ENCODE assay signal across 18 mouse cellular contexts in genomic region chr9:7070846-7071245, GRCm38 (mm10).
DNase-seq lines count a peak whose midpoint lies in the region; ATAC-seq lines count a peak whose summit lies in the region.
"Had no signal": no experiment of that assay in that cellular context is flagged by ENCODE, and none has a peak within 500 bp of the region (broad histone marks: within the 10 kb centered on the region; RNA-seq: fewer than 3 reads in every experiment).

No protein-coding gene starts in this region.

- peaks cover 28% of the 10 kb centered on the region for H3K36me3 ChIP-seq in midbrain, embryonic 14.5 days (ENCODE audit: control insufficient read depth, insufficient read depth, low read length)
- peaks cover 33% of the 10 kb centered on the region for H3K36me3 ChIP-seq in midbrain, embryonic 13.5 days

- H3K9me3 ChIP-seq in midbrain, embryonic 14.5 days (ENCODE audit: control insufficient read depth, low read length), result no peaks in the 10 kb centered on the region
- H3K9me3 ChIP-seq in midbrain, embryonic 13.5 days, result no peaks in the 10 kb centered on the region
- H3K9me3 ChIP-seq: embryonic facial prominence, embryonic 12.5 days; hindbrain, embryonic 10.5 days; lung, embryonic 15.5 days had no signal

- no peak overlapping the region for H3K4me3 ChIP-seq in midbrain, embryonic 14.5 days (replicated peaks; ENCODE audit: low read depth, low read length)
- H3K4me3 ChIP-seq in midbrain, embryonic 13.5 days (replicated peaks), result no peak overlapping the region
- H3K4me3 ChIP-seq: embryonic facial prominence, embryonic 12.5 days; gastrocnemius, adult 2 months; hindbrain, embryonic 10.5 days; lung, embryonic 15.5 days; myocyte had no signal

- H3K27me3 ChIP-seq in midbrain, embryonic 14.5 days (ENCODE audit: control insufficient read depth, insufficient read depth, low read length), result no peaks in the 10 kb centered on the region
- H3K27me3 ChIP-seq in midbrain, embryonic 13.5 days, result no peaks in the 10 kb centered on the region
- H3K27me3 ChIP-seq: embryonic facial prominence, embryonic 12.5 days; lung, embryonic 15.5 days; Patski had no signal

- H3K27ac ChIP-seq in midbrain, embryonic 14.5 days (replicated peaks; ENCODE audit: low read depth, low read length), result no peak overlapping the region
- no peak overlapping the region for H3K27ac ChIP-seq in midbrain, embryonic 13.5 days
- H3K27ac ChIP-seq: embryonic facial prominence, embryonic 12.5 days; gastrocnemius, adult 2 months; hindbrain, embryonic 10.5 days; kidney, postnatal 0 days; lung, embryonic 15.5 days had no signal

- H3K4me1 ChIP-seq in midbrain, embryonic 14.5 days (ENCODE audit: control insufficient read depth, insufficient read depth, low read length), result no peaks in the 10 kb centered on the region
- no peaks in the 10 kb centered on the region for H3K4me1 ChIP-seq in midbrain, embryonic 13.5 days (replicated peaks)
- H3K4me1 ChIP-seq: embryonic facial prominence, embryonic 12.5 days; hindbrain, embryonic 10.5 days; lung, embryonic 15.5 days had no signal

- no peak overlapping the region for H3K9ac ChIP-seq in midbrain, embryonic 14.5 days (replicated peaks; ENCODE audit: low read length)
- no peak overlapping the region for H3K9ac ChIP-seq in midbrain, embryonic 13.5 days (replicated peaks)
- H3K9ac ChIP-seq: embryonic facial prominence, embryonic 12.5 days; lung, embryonic 15.5 days had no signal

- peak; percentile 6 for DNase-seq in adrenal gland, postnatal 10 days
- no peak for DNase-seq in adrenal gland, postnatal 25 days
- peak; percentile 6 for DNase-seq in heart, postnatal 4 days
- DNase-seq in heart, adult 8-10 months (ENCODE audit: low spot score), result no peak
- DNase-seq in midbrain, embryonic 14.5 days, result peak; percentile 1
- DNase-seq in cerebellum, postnatal 14 days, result peak; percentile 46 to 58
- no peak for DNase-seq in layer of hippocampus, postnatal 10 days (ENCODE audit: low spot score in 2 of 2)
- DNase-seq: gastrocnemius, adult 2 months; kidney, adult 18-20 months; lung, postnatal 4 days had no signal

- WGBS in midbrain, embryonic 14.5 days, result 92% methylated on average over 3 of the region's 3 CpGs
- WGBS in midbrain, embryonic 13.5 days, result 94% methylated on average over 3 of the region's 3 CpGs

- ATAC-seq in midbrain, embryonic 14.5 days (ENCODE audit: low FRiP score, low TSS enrichment), result no peak
- ATAC-seq in midbrain, embryonic 13.5 days, result no peak
- ATAC-seq: Patski had no signal

- no peak overlapping the region for H3K4me2 ChIP-seq in midbrain, embryonic 14.5 days (ENCODE audit: low read length)
- no peak overlapping the region for H3K4me2 ChIP-seq in midbrain, embryonic 13.5 days (replicated peaks)
- H3K4me2 ChIP-seq: embryonic facial prominence, embryonic 12.5 days; liver, embryonic 11.5 days; lung, embryonic 15.5 days had no signal

Comparison
In these comparisons a context has a peak if more than half of its experiments do, and no peak if none do; other contexts are left out.
1. DNase-seq: peak in adrenal gland, postnatal 10 days (single experiment), heart, postnatal 4 days (single experiment), midbrain, embryonic 14.5 days (single experiment) and cerebellum, postnatal 14 days (2 of 2); none in adrenal gland, postnatal 25 days (single experiment), heart, adult 8-10 months (single experiment) and layer of hippocampus, postnatal 10 days (0 of 2).